Mouse (Mus musculus) E14TG2a.4 (cell line): ENCODE measurements at regions not wholly inside any gene's neighbourhood (a gene's known extent, or its start where the extent isn't known, plus 50 kb on each side); places are given as distances from the start of the nearest gene placed in this dataset.

Experiments
- CTCF ChIP-seq: conservative IDR thresholded peaks from 2 replicates; pipeline ENCODE4 v1.5.1; 2014; ENCODE audit warnings: low read length
- NANOG ChIP-seq: IDR thresholded peaks from 2 replicates; pipeline ENCODE4 v1.6.1; 2014; ENCODE audit warnings: borderline replicate concordance, low read length, mixed read lengths
- POU5F1 ChIP-seq: IDR thresholded peaks from 2 replicates; pipeline ENCODE4 v1.6.1; 2014; ENCODE audit warnings: low read length, borderline replicate concordance

GRCm38 (mm10) chr16:89660071-89660470, 89.1 kb upstream of the Krtap11-1 start:
- TF ChIP-seq CTCF (no peak), NANOG (no peak), POU5F1 (no peak)
